Mouse (Mus musculus) stomach, embryonic 15.5 days (tissue): ENCODE results near the gene Wdpcp. TPM values are rescaled to one million over a fixed set of nuclear protein-coding genes. Genes with fewer than 3 reads are reported as not detected.

Source experiments
- ATAC-seq: fragments of 200-750 bp; cut with Nextera tagmentation; 2 replicates; pipeline ENCODE4 v1.8.0; 2017; ENCODE audit warnings: low read depth, moderate number of reproducible peaks, moderate TSS enrichment; ENCODE audit not compliant: insufficient read depth, low FRiP score
- H3K27ac ChIP-seq: fragments of 300-500 bp; sonication (generic); 2 replicates; pipeline ENCODE4 v1.5.1; 2015; ENCODE audit warnings: mild to moderate bottlenecking, inconsistent platforms
- H3K27me3 ChIP-seq: fragments of 300-500 bp; sonication (generic); replicated peaks from 2 replicates; pipeline ENCODE4 v1.6.1; 2015; ENCODE audit warnings: inconsistent platforms
- H3K36me3 ChIP-seq: fragments of 300-500 bp; sonication (generic); 2 replicates; pipeline ENCODE4 v1.6.1; 2015; ENCODE audit warnings: inconsistent platforms
- H3K4me1 ChIP-seq: fragments of 300-500 bp; sonication (generic); 2 replicates; pipeline ENCODE4 v1.6.1; 2015; ENCODE audit warnings: inconsistent platforms
- H3K4me2 ChIP-seq: fragments of 300-500 bp; sonication (generic); 2 replicates; pipeline ENCODE4 v1.6.1; 2015; ENCODE audit warnings: mild to moderate bottlenecking, inconsistent platforms
- H3K4me3 ChIP-seq: fragments of 300-500 bp; sonication (generic); replicated peaks from 2 replicates; pipeline ENCODE4 v1.5.1; 2015; ENCODE audit warnings: inconsistent platforms
- H3K9ac ChIP-seq: fragments of 300-500 bp; sonication (generic); 2 replicates; pipeline ENCODE4 v1.6.1; 2015; ENCODE audit warnings: inconsistent platforms
- H3K9me3 ChIP-seq: fragments of 300-500 bp; sonication (generic); 2 replicates; pipeline ENCODE4 v1.6.1; 2016; ENCODE audit warnings: inconsistent platforms
- WGBS: fragments of 180-500 bp; shearing (Covaris S2); methylation state at CpG from one replicate; pipeline ENCODE4 v1.1.7; 2015; 5-methylcytosine and 5-hydroxymethylcytosine counted together
- polyA plus RNA-seq: library from polyadenylated mRNA; unstranded; fragments of >200 nt; fragmentation: Nextera tagmentation; extraction: Ambion mirVana; gene quantifications from 2 replicates; pipeline ENCODE4 v1.2.1, GENCODE M21; 2015

Gene Wdpcp
- polyA plus RNA-seq, 1 experiment from 2014 or later: 8.9 TPM

- 0 out of 2 replicates have a peak, but pooled peaks have one; percentile 31 for ATAC-seq
These were observed 21.5 kb upstream of the Wdpcp start for GRCm38 (mm10) chr11:21550222-21551173.

GRCm38 (mm10) chr11:21552049-21552448 lies 20.0 kb upstream of the Wdpcp start:
- Histone ChIP-seq H3K27me3 (no peaks in the 10 kb centered on the region), H3K4me2 (no peak overlapping the region), H3K4me1 (no peaks in the 10 kb centered on the region), H3K9me3 (no peaks in the 10 kb centered on the region), H3K4me3 (no peak overlapping the region), H3K27ac (no peak overlapping the region), H3K36me3 (no peaks in the 10 kb centered on the region; the same call in 1 of the 2 replicates), H3K9ac (no peak overlapping the region)
- ATAC-seq: no peak
- WGBS: 63% methylated on average over 3 of the region's 3 CpGs

More at GRCm38 (mm10) chr11:21550222-21551173, 21.5 kb upstream of the Wdpcp start:
- Histone ChIP-seq H3K4me3 (no peak overlapping the region), H3K4me1 (no peaks in the 10 kb centered on the region), H3K9me3 (no peaks in the 10 kb centered on the region), H3K27me3 (no peaks in the 10 kb centered on the region), H3K4me2 (no peak overlapping the region; the same call in 1 of the 2 replicates), H3K27ac (no peak overlapping the region), H3K9ac (no peak overlapping the region), H3K36me3 (no peaks in the 10 kb centered on the region)
- 81% methylated on average over 12 of the region's 12 CpGs for WGBS

- H3K36me3 ChIP-seq: peaks cover 20% of the 10 kb centered on the region
- no peak overlapping the region for H3K27ac ChIP-seq
- WGBS: 72% methylated on average over 11 of the region's 11 CpGs
- no peaks in the 10 kb centered on the region for H3K4me1 ChIP-seq
- H3K4me3 ChIP-seq: no peak overlapping the region
- no peaks in the 10 kb centered on the region for H3K9me3 ChIP-seq
- H3K4me2 ChIP-seq: no peak overlapping the region
- no peaks in the 10 kb centered on the region for H3K27me3 ChIP-seq
- no peak for ATAC-seq
- no peak overlapping the region for H3K9ac ChIP-seq
These were observed 12.3 kb upstream of the Wdpcp start for GRCm38 (mm10) chr11:21559727-21560126.

GRCm38 (mm10) chr11:21561347-21561746 lies 10.7 kb upstream of the Wdpcp start:
- no peak overlapping the region for H3K9ac ChIP-seq
- H3K4me3 ChIP-seq: no peak overlapping the region
- no peaks in the 10 kb centered on the region for H3K9me3 ChIP-seq
- H3K4me2 ChIP-seq: no peak overlapping the region
- WGBS: 86% methylated on average over 5 of the region's 5 CpGs
- no peak for ATAC-seq
- H3K27ac ChIP-seq: no peak overlapping the region
- H3K4me1 ChIP-seq: no peaks in the 10 kb centered on the region
- H3K27me3 ChIP-seq: no peaks in the 10 kb centered on the region
- H3K36me3 ChIP-seq: peaks cover 26% of the 10 kb centered on the region

GRCm38 (mm10) chr11:21563617-21564325 lies 8.3 kb upstream of the Wdpcp start:
- peaks cover 16% of the 10 kb centered on the region; the same call in 1 of the 2 replicates for H3K36me3 ChIP-seq
- H3K27ac ChIP-seq: no peak overlapping the region
- H3K4me2 ChIP-seq: no peak overlapping the region
- peaks cover 3% of the 10 kb centered on the region; the same call in 1 of the 2 replicates for H3K4me1 ChIP-seq
- 78% methylated on average over 4 of the region's 4 CpGs for WGBS
- H3K4me3 ChIP-seq: no peak overlapping the region
- no peaks in the 10 kb centered on the region for H3K9me3 ChIP-seq
- no peak overlapping the region for H3K9ac ChIP-seq
- no peaks in the 10 kb centered on the region for H3K27me3 ChIP-seq
- no peak for ATAC-seq

GRCm38 (mm10) chr11:21564681-21565405 lies 7.2 kb upstream of the Wdpcp start:
- H3K4me1 ChIP-seq: peaks cover 10% of the 10 kb centered on the region; the same call in 1 of the 2 replicates
- H3K9me3 ChIP-seq: no peaks in the 10 kb centered on the region
- no peak overlapping the region for H3K4me2 ChIP-seq
- H3K27ac ChIP-seq: no peak overlapping the region
- 90% methylated on average over 9 of the region's 9 CpGs for WGBS
- ATAC-seq: no peak
- no peaks in the 10 kb centered on the region for H3K27me3 ChIP-seq
- H3K4me3 ChIP-seq: no peak overlapping the region
- no peak overlapping the region for H3K9ac ChIP-seq
- H3K36me3 ChIP-seq: peaks cover 15% of the 10 kb centered on the region; the same call in 1 of the 2 replicates

GRCm38 (mm10) chr11:21566934-21567333 lies 5.1 kb upstream of the Wdpcp start:
- Histone ChIP-seq H3K36me3 (peaks cover 7% of the 10 kb centered on the region; the same call in 1 of the 2 replicates), H3K4me1 (peaks cover 10% of the 10 kb centered on the region; the same call in 1 of the 2 replicates), H3K27ac (no peak overlapping the region), H3K4me3 (no peak overlapping the region), H3K9me3 (no peaks in the 10 kb centered on the region), H3K9ac (no peak overlapping the region), H3K4me2 (no peak overlapping the region), H3K27me3 (no peaks in the 10 kb centered on the region)
- no peak for ATAC-seq
- 94% methylated on average over 6 of the region's 6 CpGs for WGBS

- peaks cover 10% of the 10 kb centered on the region; the same call in 1 of the 2 replicates for H3K4me1 ChIP-seq
- no peak overlapping the region for H3K27ac ChIP-seq
- ATAC-seq: no peak
- H3K36me3 ChIP-seq: peaks cover 7% of the 10 kb centered on the region; the same call in 1 of the 2 replicates
- H3K4me2 ChIP-seq: no peak overlapping the region
- no peak overlapping the region for H3K9ac ChIP-seq
- no peaks in the 10 kb centered on the region for H3K27me3 ChIP-seq
- H3K4me3 ChIP-seq: no peak overlapping the region
- H3K9me3 ChIP-seq: no peaks in the 10 kb centered on the region
- 80% methylated on average over 1 of the region's 1 CpGs for WGBS
These were observed 4.3 kb upstream of the Wdpcp start for GRCm38 (mm10) chr11:21567733-21568132.

- Histone ChIP-seq H3K9me3 (no peaks in the 10 kb centered on the region), H3K27me3 (no peaks in the 10 kb centered on the region), H3K9ac (no peak overlapping the region), H3K27ac (peak overlapping the region; percentile 2; the same call in 1 of the 2 replicates), H3K4me1 (peaks cover 12% of the 10 kb centered on the region; the same call in 1 of the 2 replicates), H3K36me3 (peaks cover 7% of the 10 kb centered on the region; the same call in 1 of the 2 replicates), H3K4me3 (no peak overlapping the region), H3K4me2 (0 out of 2 replicates have a peak overlapping the region, but pooled peaks have one; percentile 6)
- ATAC-seq: no peak
- WGBS: 58% methylated on average over 5 of the region's 5 CpGs
These were observed 3.0 kb upstream of the Wdpcp start for GRCm38 (mm10) chr11:21569002-21569401.

- H3K9ac ChIP-seq: no peak overlapping the region
- no peaks in the 10 kb centered on the region for H3K27me3 ChIP-seq
- no peak overlapping the region for H3K4me3 ChIP-seq
- H3K4me2 ChIP-seq: peak overlapping the region; percentile 25; the same call in 1 of the 2 replicates
- H3K9me3 ChIP-seq: no peaks in the 10 kb centered on the region
- H3K36me3 ChIP-seq: peaks cover 7% of the 10 kb centered on the region; the same call in 1 of the 2 replicates
- peak overlapping the region; percentile 2; the same call in 1 of the 2 replicates for H3K27ac ChIP-seq
- no peak for ATAC-seq
- peaks cover 12% of the 10 kb centered on the region; the same call in 1 of the 2 replicates for H3K4me1 ChIP-seq
- 23% methylated on average over 3 of the region's 3 CpGs for WGBS
These were observed 2.5 kb upstream of the Wdpcp start for GRCm38 (mm10) chr11:21569456-21570108.

- no peak for ATAC-seq
- H3K4me1 ChIP-seq: peaks cover 12% of the 10 kb centered on the region; the same call in 1 of the 2 replicates
- peaks cover 7% of the 10 kb centered on the region; the same call in 1 of the 2 replicates for H3K36me3 ChIP-seq
- peak overlapping the region; percentile 25; the same call in 1 of the 2 replicates for H3K4me2 ChIP-seq
- WGBS: 72% methylated on average over 2 of the region's 2 CpGs
- H3K9ac ChIP-seq: no peak overlapping the region
- no peak overlapping the region for H3K27ac ChIP-seq
- no peak overlapping the region for H3K4me3 ChIP-seq
- H3K27me3 ChIP-seq: no peaks in the 10 kb centered on the region
- no peaks in the 10 kb centered on the region for H3K9me3 ChIP-seq
These were observed 1.9 kb upstream of the Wdpcp start for GRCm38 (mm10) chr11:21570109-21570474.
